Mouse (Mus musculus) heart, embryonic 10.5 days (tissue): ENCODE data around the gene Slc13a4. TPM values are rescaled to one million over a fixed set of nuclear protein-coding genes. Genes with fewer than 3 reads are reported as not detected.

ENCODE experiments used
- DNase-seq: peaks from one replicate; pipeline ENCODE4 v3.0.0-alpha.2; 2017; ENCODE audit warnings: low spot score
- H3K27ac ChIP-seq: fragments of 300-500 bp; sonication (generic); 2 replicates; pipeline ENCODE4 v1.5.1; 2016; ENCODE audit warnings: mild to moderate bottlenecking
- H3K27me3 ChIP-seq: fragments of 300-500 bp; sonication (generic); 2 replicates; pipeline ENCODE4 v1.6.1; 2016; ENCODE audit warnings: mild to moderate bottlenecking; ENCODE audit not compliant: poor library complexity, insufficient read depth, severe bottlenecking
- H3K36me3 ChIP-seq: fragments of 300-500 bp; sonication (generic); 2 replicates; pipeline ENCODE4 v1.6.1; 2016; ENCODE audit warnings: mild to moderate bottlenecking, moderate library complexity
- H3K4me1 ChIP-seq: fragments of 300-500 bp; sonication (generic); 2 replicates; pipeline ENCODE4 v1.6.1; 2016; ENCODE audit warnings: mild to moderate bottlenecking
- H3K4me3 ChIP-seq: fragments of 300-500 bp; sonication (generic); 2 replicates; pipeline ENCODE4 v1.5.1; 2016; ENCODE audit warnings: mild to moderate bottlenecking, moderate library complexity
- H3K9me3 ChIP-seq: fragments of 300-500 bp; sonication (generic); 2 replicates; pipeline ENCODE4 v1.6.1; 2016; ENCODE audit warnings: mild to moderate bottlenecking, moderate library complexity
- WGBS: fragments of 180-500 bp; shearing (Covaris S2); methylation state at CpG from one replicate; pipeline ENCODE4 v1.1.7; 2016; 5-methylcytosine and 5-hydroxymethylcytosine counted together
- polyA plus RNA-seq: library from polyadenylated mRNA; unstranded; fragments of >200 nt; fragmentation: Nextera tagmentation; extraction: Ambion mirVana; gene quantifications from 2 replicates; pipeline ENCODE4 v1.2.1, GENCODE M21; 2016

The Slc13a4 gene
- polyA plus RNA-seq, 1 experiment from 2014 or later = 2.9 TPM

DNA sequence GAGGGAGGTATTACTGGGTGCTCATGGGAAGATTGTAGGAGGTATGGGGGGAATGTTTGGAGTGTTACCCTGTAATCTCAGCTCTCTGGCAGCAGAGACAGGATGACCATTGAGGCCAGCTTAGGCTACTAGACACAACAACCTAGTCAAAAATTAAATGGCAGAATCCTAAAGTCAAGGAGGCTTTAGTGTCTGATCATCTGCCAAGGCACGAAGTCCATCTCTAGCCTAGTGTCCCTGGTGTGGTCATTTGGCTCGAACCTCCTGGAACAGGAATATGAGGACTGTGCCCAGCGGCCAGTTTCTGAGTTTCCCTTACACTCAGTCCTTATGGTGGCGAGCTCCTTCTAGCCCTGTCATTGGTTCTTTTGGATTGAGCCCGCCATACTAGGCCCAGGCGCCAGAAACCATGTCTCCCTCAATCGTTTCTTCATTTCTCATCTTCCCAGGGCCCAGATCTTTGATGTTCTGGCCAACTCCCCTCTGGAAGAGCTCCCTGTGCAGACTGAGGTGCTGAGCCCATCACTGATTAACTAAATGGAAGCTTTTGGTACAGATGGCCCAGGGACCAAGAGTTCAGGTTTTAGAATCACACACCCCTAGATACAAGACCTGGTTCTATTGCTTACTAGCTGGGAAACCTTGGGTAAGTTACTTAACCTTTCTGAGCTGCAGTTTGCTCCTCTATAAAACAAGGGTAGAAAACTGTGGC lies 10.3 kb downstream of the Slc13a4 start:
- Histone ChIP-seq H3K27me3 (no peaks in the 10 kb centered on the region), H3K27ac (peak overlapping the region; percentile 81), H3K9me3 (no peaks in the 10 kb centered on the region), H3K4me3 (no peak overlapping the region), H3K4me1 (peaks cover 33% of the 10 kb centered on the region), H3K36me3 (no peaks in the 10 kb centered on the region)
- DNase-seq = no peak
- 86% methylated on average over 7 of the region's 7 CpGs for WGBS

DNA sequence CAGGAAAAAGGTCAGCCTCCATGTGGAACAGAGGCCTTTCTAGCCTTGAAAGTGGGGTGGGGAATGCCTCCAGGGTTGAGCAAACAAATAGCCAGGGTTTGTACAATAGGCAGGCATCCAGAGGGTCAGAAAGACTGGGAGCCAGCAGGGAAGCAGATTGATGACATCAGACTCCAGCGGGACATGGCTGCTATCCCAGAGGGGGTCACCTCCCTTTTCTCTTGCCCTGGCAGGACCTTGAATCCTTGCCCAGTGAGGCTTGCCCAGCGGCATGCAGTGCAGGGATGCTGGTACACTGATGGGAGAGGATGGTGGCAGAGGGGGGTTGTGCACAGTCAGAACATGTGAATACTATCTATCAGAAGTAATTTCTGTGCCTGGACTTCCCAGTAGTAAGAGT lies 10.9 kb downstream of the Slc13a4 start:
- 72% methylated on average over 2 of the region's 2 CpGs for WGBS
- peaks cover 33% of the 10 kb centered on the region for H3K4me1 ChIP-seq
- DNase-seq = no peak
- H3K27me3 ChIP-seq = no peaks in the 10 kb centered on the region
- 0 out of 2 replicates have a peak overlapping the region, but pooled peaks have one; percentile 5 for H3K27ac ChIP-seq
- H3K4me3 ChIP-seq = no peak overlapping the region
- H3K9me3 ChIP-seq = no peaks in the 10 kb centered on the region
- H3K36me3 ChIP-seq = no peaks in the 10 kb centered on the region

DNA sequence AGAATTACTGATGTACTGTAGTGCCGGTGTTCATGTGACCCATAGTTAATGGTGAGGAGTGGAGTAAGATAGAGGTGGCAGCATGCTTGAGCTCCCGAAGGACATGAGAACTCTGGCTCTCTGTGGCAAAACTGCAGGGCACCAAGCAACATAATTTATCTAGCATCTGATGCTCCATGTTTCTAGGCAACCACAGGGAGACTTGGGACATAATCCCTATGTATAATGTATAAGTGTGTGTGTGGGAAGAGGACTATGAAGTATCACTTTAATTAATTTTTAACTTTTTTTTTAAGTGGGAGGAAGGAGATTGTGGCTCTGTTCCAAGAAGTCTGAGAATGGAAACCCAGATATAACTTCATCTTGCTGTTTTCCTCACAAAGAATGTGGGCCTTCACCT lies 13.0 kb downstream of the Slc13a4 start:
- Histone ChIP-seq H3K27me3 (no peaks in the 10 kb centered on the region), H3K4me3 (no peak overlapping the region), H3K36me3 (no peaks in the 10 kb centered on the region), H3K4me1 (peaks cover 33% of the 10 kb centered on the region), H3K9me3 (no peaks in the 10 kb centered on the region), H3K27ac (no peak overlapping the region)
- DNase-seq = no peak
- WGBS = 86% methylated on average over 2 of the region's 2 CpGs

DNA sequence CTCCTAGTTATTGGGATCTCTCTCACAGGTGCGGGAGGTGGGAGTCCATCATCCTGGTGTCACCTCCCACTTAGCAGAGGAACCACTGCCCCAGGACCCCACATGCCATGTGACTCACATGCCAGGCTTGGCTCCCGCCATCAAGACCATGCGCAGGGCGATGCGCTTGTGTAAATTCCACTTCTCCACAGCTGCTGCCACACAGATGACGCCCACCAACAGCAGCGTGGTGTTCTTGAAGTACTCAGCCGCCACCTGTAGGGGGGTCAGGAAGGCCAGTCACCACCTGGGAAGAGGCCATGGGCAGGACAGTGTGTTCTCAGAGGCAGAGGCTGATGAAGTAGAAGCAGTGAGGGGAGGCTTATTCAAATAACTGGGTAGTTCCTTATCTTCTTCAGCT lies 18.3 kb downstream of the Slc13a4 start:
- H3K36me3 ChIP-seq = no peaks in the 10 kb centered on the region
- 83% methylated on average over 8 of the region's 8 CpGs for WGBS
- H3K9me3 ChIP-seq = no peaks in the 10 kb centered on the region
- H3K27ac ChIP-seq = no peak overlapping the region
- no peak for DNase-seq
- H3K4me1 ChIP-seq = peaks cover 20% of the 10 kb centered on the region
- no peak overlapping the region for H3K4me3 ChIP-seq
- H3K27me3 ChIP-seq = no peaks in the 10 kb centered on the region

DNA sequence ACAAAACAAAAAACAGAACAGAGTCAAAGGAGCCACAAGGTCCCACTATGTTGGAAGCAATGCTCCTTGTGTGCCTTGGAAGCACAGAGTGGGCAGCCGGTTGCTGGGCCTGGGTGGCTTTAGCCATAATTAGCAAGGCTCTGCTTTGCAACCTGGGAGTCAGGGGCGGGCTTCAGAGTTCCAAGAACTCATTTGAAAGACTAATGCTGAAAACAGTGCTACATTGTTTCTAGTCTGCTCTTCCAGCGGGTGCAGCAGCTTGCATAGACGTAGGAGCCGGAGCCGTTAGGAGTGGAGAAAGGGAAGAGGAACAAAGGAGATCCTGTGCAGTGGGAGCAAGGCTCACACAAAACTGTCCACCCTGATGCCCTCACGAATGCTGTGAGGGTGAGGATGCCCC lies 19.0 kb downstream of the Slc13a4 start:
- H3K4me1 ChIP-seq = peaks cover 20% of the 10 kb centered on the region
- no peaks in the 10 kb centered on the region for H3K9me3 ChIP-seq
- no peaks in the 10 kb centered on the region for H3K27me3 ChIP-seq
- DNase-seq = no peak
- H3K4me3 ChIP-seq = no peak overlapping the region
- H3K27ac ChIP-seq = peak overlapping the region; percentile 63
- WGBS = 56% methylated on average over 7 of the region's 7 CpGs
- H3K36me3 ChIP-seq = no peaks in the 10 kb centered on the region

DNA sequence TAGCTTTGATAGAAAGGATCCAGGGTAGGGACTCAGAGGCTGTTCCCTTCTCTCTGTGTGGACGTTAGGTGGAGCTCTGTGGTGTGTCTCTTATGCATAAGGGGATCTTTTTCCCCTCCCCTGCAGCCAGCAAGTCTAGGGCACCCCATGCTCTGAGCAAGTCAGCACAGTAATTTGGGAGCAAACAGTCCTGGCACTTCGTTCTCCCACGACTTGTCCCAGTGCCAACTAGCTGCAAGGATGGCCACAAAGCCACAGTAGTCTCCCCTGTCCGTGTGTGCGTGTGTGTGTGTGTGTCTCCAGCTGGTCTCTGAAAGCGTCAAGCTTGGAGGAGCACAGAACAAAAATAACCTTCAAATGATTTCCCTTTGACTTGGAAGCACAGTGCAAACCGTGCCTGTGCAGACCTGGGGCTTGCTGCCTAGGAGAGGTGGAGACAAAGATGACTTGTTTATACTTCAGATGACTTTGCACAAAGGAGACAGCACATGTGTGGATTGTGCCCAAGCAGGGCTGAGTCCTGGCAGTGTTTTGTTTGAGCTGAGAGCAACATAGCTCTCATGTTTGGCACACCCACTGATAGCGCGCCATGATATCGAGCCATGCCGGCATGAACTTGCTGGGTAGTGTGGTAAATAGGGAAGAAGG lies 19.7 kb downstream of the Slc13a4 start:
- Histone ChIP-seq H3K4me3 (no peak overlapping the region), H3K27me3 (no peaks in the 10 kb centered on the region), H3K27ac (peak overlapping the region; percentile 63), H3K9me3 (no peaks in the 10 kb centered on the region), H3K36me3 (no peaks in the 10 kb centered on the region), H3K4me1 (peaks cover 20% of the 10 kb centered on the region)
- DNase-seq = no peak
- 61% methylated on average over 11 of the region's 11 CpGs for WGBS

DNA sequence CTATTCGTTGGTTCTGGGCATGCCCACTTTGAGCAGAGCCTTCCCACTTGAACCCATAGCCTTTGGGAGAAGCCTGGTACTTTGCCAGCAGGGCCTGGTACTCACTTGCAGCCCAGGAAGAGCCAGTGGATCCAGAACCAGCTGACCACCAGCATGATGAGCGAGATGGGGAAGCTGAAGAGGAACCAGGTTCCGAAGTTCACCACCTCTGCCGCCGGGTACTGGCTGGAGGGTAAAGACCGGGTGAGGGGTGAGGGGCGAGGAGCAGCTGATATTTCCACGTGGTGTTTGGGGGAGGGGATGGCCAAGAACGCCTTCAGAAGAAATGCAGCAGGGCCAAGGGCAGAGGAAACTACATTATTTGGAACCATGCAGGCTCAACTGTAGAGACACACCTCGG lies 28.6 kb downstream of the Slc13a4 start:
- Histone ChIP-seq H3K27me3 (no peaks in the 10 kb centered on the region), H3K4me3 (no peak overlapping the region), H3K36me3 (no peaks in the 10 kb centered on the region), H3K9me3 (no peaks in the 10 kb centered on the region), H3K4me1 (peaks cover 8% of the 10 kb centered on the region), H3K27ac (no peak overlapping the region)
- DNase-seq = no peak
- WGBS = 79% methylated on average over 10 of the region's 10 CpGs

DNA sequence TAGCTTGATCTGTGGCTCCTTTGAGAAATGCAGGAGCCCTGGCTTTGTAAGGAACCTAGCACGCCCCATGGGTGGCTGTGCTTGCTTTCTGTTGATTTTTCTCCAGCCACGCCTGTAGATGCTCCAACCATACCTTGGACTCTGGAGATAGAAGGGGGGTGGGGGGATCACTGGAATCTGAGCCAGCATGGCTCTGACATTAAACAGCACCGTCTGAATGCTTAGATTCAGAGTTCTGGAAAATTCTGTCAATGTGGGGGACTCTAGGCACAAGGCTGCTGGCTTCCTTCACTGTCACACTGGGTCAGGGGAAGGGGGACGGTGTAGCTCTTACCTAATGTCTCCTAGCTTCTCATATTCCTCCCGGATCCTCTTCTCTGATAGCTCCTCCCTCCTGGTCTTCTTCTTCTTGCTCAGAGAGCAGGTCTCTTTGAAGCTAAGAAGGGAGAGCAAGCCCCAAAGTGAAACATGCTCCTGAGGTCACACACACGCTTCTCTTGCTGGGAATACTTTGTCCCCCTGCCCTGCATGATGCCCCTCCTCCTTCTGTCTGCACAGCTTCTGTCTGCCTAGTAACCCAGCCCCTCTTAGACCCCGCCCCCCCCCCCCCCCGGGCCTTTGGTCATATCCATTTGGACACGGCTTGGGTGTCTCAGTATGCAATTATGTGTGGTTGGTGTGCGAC lies 29.9 kb downstream of the Slc13a4 start:
- 44% methylated on average over 10 of the region's 10 CpGs for WGBS
- no peaks in the 10 kb centered on the region for H3K27me3 ChIP-seq
- H3K9me3 ChIP-seq = no peaks in the 10 kb centered on the region
- peak overlapping the region; percentile 67; the same call in 1 of the 2 replicates for H3K27ac ChIP-seq
- H3K4me3 ChIP-seq = 0 out of 2 replicates have a peak overlapping the region, but pooled peaks have one; percentile 12
- peaks cover 8% of the 10 kb centered on the region for H3K4me1 ChIP-seq
- no peaks in the 10 kb centered on the region for H3K36me3 ChIP-seq
- no peak for DNase-seq

DNA sequence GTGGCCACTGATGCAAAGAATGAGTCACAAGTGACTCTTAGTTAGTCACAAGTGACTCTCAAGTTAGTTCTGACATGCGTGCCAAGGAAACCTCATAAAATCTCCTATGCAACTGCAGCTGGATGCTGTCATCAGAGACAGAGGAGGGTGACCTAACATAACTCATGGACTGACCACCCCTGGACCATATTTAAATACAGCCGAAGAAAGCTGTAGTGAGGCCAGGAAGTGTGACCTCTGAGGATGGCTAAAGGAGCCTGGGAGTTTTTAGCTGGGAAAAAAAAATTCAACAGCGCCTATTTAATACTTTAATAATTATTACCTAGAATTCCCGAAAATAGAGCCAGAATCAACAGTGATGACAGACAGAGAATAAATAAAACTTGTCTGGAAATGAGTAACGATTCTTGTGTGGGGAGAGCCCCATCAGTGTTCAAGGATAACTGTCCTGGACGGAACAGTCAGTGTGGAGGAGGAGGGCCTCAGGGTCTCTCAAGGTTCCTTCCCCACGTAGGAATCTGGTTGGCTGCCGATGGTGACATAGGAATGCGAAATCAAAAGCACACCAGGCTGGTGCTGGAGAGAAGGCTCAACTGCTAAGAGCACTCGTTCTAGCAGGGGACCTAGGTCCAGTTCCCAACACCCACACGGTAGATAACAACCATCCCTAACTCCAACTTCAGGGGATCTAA lies 34.4 kb downstream of the Slc13a4 start:
- H3K4me1 ChIP-seq = peaks cover 8% of the 10 kb centered on the region
- H3K36me3 ChIP-seq = peaks cover 8% of the 10 kb centered on the region; the same call in 1 of the 2 replicates
- H3K9me3 ChIP-seq = no peaks in the 10 kb centered on the region
- H3K27ac ChIP-seq = no peak overlapping the region
- no peak overlapping the region for H3K4me3 ChIP-seq
- no peak for DNase-seq
- 71% methylated on average over 11 of the region's 11 CpGs for WGBS
- H3K27me3 ChIP-seq = no peaks in the 10 kb centered on the region

DNA sequence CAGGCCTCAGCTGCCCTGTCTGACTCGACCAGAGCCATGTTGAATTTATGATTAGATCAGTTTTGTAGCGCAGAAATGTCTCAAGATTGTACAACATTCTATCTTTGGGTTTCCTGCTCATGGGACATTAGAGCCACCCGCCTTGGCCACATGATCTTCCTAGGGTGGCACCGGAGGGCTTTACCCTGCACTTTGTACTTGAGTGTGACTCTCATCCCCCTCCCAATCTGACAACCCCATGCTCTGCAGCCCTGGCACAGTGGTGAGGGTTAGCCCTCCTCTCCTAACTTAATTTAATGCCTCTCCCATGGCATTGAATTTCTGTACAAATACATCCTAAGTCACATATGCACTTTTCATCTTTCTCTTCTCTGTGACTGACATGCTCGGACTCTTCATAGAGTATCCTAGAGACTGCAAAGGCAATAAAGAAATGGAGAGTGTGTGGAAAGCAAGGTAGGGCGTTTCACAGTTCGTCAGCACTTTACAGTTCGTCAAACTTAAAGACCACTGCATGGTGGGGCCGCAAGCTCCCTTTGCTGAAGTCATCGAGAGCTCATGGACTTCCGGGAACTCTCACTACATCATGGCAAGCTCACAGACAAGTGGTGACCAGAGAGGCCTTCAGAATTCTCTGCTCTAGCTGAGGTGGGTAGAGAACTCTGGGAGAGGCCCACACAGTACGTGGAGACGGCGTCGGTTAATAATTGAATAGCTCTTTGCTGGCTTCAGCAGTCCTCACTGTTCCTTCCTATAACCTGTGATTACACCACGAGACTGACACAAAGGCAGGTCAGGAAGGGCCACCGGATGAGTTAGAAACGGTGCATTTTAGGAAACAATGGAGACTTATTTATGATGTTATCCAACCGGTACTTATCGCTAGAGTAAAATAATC lies 35.8 kb downstream of the Slc13a4 start:
- Histone ChIP-seq H3K9me3 (no peaks in the 10 kb centered on the region), H3K36me3 (peaks cover 9% of the 10 kb centered on the region; the same call in 1 of the 2 replicates), H3K4me1 (no peaks in the 10 kb centered on the region), H3K4me3 (no peak overlapping the region), H3K27ac (no peak overlapping the region), H3K27me3 (no peaks in the 10 kb centered on the region)
- DNase-seq = no peak
- WGBS = 85% methylated on average over 20 of the region's 20 CpGs

DNA sequence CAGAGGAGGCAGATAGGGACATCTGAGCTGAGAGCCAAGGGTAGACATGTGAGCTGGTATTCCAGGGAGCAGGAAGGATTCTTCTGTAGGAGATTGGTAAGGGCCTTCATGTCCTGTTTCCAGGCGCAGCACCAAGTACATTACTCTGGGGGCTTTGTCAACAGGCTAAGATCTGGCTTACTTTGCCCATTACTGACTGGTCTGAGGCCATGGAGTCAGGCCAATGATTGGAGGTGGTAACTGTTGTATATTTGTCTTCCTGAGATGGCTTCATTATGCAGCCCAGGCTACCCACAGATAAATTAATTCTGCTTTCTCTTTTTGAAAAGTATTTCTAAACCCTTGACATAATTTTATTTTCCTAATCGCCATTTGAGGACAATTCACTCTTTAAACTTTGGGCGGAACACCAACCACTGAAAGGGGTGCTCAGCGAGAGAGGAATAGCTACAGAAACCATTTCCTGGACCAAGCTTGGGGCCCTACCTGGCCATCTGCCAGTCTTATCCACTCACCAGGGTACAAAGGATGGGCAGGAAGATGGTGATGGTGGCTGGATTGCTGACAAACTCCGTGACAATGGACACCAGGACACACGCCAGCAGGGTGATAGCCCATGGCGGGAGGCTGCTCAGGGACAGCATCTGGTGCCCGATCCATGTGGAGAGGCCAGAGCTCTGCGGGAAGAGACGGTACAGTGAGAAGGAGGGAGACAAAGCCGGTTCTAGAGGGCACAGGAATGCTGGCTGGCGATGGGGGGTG lies 36.7 kb downstream of the Slc13a4 start:
- Histone ChIP-seq H3K4me1 (no peaks in the 10 kb centered on the region), H3K27me3 (no peaks in the 10 kb centered on the region), H3K27ac (no peak overlapping the region), H3K9me3 (no peaks in the 10 kb centered on the region), H3K36me3 (peaks cover 12% of the 10 kb centered on the region; the same call in 1 of the 2 replicates), H3K4me3 (no peak overlapping the region)
- WGBS = 81% methylated on average over 12 of the region's 12 CpGs
- no peak for DNase-seq
